ENCODE assay signal across 8 mouse cellular contexts in the genomic region with DNA sequence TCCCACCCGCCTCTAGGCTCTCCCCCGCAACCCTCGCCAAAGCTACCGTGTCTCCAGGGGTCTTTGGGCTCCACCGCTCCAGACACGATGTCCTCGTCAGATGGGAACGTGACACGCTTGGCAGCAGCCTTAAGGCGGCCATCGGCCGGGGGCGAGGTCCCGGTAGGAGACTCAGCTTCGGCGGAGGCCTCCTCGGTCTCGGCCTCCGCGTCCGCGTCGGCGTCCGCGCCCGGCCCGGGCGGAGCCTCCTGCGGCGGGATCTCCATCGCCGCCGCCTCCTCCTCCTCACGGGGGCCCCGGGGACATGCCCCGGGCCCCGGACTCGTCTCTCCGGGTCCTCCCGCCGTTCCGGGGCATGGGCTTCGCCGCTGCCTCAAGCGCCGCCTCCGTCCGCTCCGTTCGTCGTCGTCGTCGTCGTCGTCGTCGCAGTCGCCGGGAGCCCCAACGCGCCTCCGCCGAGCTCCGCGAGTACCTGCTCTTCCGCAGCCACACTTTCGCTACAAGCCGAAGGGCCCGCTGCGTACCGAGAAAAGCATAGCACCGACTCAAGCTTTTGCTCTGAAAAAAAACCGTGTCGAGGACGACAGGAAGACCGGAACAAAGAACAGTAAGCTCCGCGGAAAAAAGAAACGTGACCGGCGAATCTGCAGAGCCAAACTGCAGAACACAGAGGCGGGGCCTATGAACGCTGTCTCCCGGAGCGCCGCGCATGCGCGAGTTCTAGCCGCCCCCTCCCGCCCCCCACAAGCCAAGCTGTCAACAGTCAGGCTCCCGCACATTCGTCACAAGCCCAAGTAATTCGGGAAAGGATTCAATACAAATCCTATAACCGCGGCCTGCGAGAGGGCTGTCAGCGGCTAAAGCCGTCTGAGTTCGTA. TPM values are rescaled to one million over a fixed set of nuclear protein-coding genes. Genes with fewer than 3 reads are reported as not detected.
DNase-seq lines count a peak whose midpoint lies in the region; ATAC-seq and TF ChIP-seq lines count a peak whose summit lies in the region.

No protein-coding gene starts in this region.

- peak overlapping the region; percentile 96 for H3K4me2 ChIP-seq in hindbrain, embryonic 11.5 days (replicated peaks; ENCODE audit: low read depth, low read length)
- H3K4me2 ChIP-seq in lung, postnatal 0 days (replicated peaks; ENCODE audit: low read depth, low read length), result peak overlapping the region; percentile 94

- peak overlapping the region; percentile 81 for H3K9ac ChIP-seq in hindbrain, embryonic 11.5 days (ENCODE audit: low read depth, low read length)
- H3K9ac ChIP-seq in lung, postnatal 0 days (replicated peaks; ENCODE audit: low read depth), result peak overlapping the region; percentile 94

- H3K9me3 ChIP-seq in hindbrain, embryonic 11.5 days (ENCODE audit: control insufficient read depth, low read length), result no peaks in the 10 kb centered on the region
- H3K9me3 ChIP-seq in lung, postnatal 0 days (ENCODE audit: low read length), result no peaks in the 10 kb centered on the region

- H3K36me3 ChIP-seq in hindbrain, embryonic 11.5 days (ENCODE audit: control insufficient read depth, insufficient read depth, low read length), result peaks cover 8% of the 10 kb centered on the region
- peaks cover 8% of the 10 kb centered on the region for H3K36me3 ChIP-seq in lung, postnatal 0 days (ENCODE audit: insufficient read depth, low read length)

- peaks cover 10% of the 10 kb centered on the region for H3K4me1 ChIP-seq in hindbrain, embryonic 11.5 days (replicated peaks; ENCODE audit: control insufficient read depth, insufficient read depth, low read length)
- H3K4me1 ChIP-seq in lung, postnatal 0 days (ENCODE audit: insufficient read depth, low read depth, low read length), result peaks cover 11% of the 10 kb centered on the region

- peak; percentile 99 for DNase-seq in NIH3T3 (ENCODE audit: low read depth)
- peak; percentile 90 for DNase-seq in cerebellum, adult 9-11 months
- DNase-seq in frontal cortex, adult 2 months (ENCODE audit: extremely low spot score in 1 of 2, low spot score in 1 of 2), result peak; percentile 70 to 91
- DNase-seq in hindbrain, embryonic 11.5 days (ENCODE audit: low spot score), result peak; percentile 98
- peak; percentile 89 to 92 for DNase-seq in layer of hippocampus, postnatal 10 days (ENCODE audit: low spot score in 2 of 2)
- peak; percentile 97 for DNase-seq in lung, postnatal 0 days (ENCODE audit: low spot score)
- peak; percentile 81 for DNase-seq in ovary, postnatal 10 days (ENCODE audit: low spot score)
- peak; percentile 94 for DNase-seq in thymus, postnatal 0 days (ENCODE audit: low spot score)

- under 1% methylated on average over 102 of the region's 102 CpGs for WGBS in hindbrain, embryonic 11.5 days
- WGBS in lung, postnatal 0 days, result 2% methylated on average over 101 of the region's 102 CpGs

- peak overlapping the region; percentile 76 for H3K27ac ChIP-seq in hindbrain, embryonic 11.5 days (ENCODE audit: low read depth, low read length)
- H3K27ac ChIP-seq in lung, postnatal 0 days (ENCODE audit: low read length), result peak overlapping the region; percentile 83

- ATAC-seq in hindbrain, embryonic 11.5 days (ENCODE audit: low FRiP score), result peak; percentile 93
- ATAC-seq in lung, postnatal 0 days, result peak; percentile 87

- no peak for TF ChIP-seq CTCF in lung, postnatal 0 days (IDR thresholded peaks at IDR 0.05)

- H3K4me3 ChIP-seq in hindbrain, embryonic 11.5 days (ENCODE audit: low read depth, low read length), result peak overlapping the region; percentile 85
- peak overlapping the region; percentile 93 for H3K4me3 ChIP-seq in lung, postnatal 0 days (ENCODE audit: low read depth, low read length)

- 0 out of 2 replicates have a peak, but pooled peaks have one; percentile 11 for TF ChIP-seq EP300 in lung, postnatal 0 days (IDR thresholded peaks at IDR 0.05)

- no peaks in the 10 kb centered on the region for H3K27me3 ChIP-seq in hindbrain, embryonic 11.5 days (ENCODE audit: control insufficient read depth, insufficient read depth, low read length)
- no peaks in the 10 kb centered on the region for H3K27me3 ChIP-seq in lung, postnatal 0 days (replicated peaks; ENCODE audit: insufficient read depth, low read length)

RNA-seq across cellular contexts. Expression of a gene that starts 0.9 kb away (rescaled TPM):
- polyA plus RNA-seq in frontal cortex, adult 2 months (2012; rRNA removed), result 131 and 146 TPM in 2 replicates
- 4.2 and 5.8 TPM in 2 replicates for polyA plus RNA-seq in hindbrain, embryonic 11.5 days (2014; fragmentation: Nextera tagmentation; extraction: Ambion mirVana)
- total RNA-seq in layer of hippocampus, postnatal 10 days (2021), result 10 to 100 TPM; 82.0 to 83.6 TPM
- polyA plus RNA-seq in lung, postnatal 0 days (2015; fragmentation: Nextera tagmentation; extraction: Ambion mirVana), result 19.1 and 20.3 TPM in 2 replicates
- 11.7 and 15.6 TPM in 2 replicates for polyA plus RNA-seq in thymus, postnatal 0 days (2015; fragmentation: Nextera tagmentation; extraction: Ambion mirVana)

RNA-seq across cellular contexts. Expression of a gene that starts 15.1 kb away (rescaled TPM):
- 2.0 and 2.9 TPM in 2 replicates for polyA plus RNA-seq in frontal cortex, adult 2 months (2012; rRNA removed)
- 0.22 and 0.38 TPM in 2 replicates for polyA plus RNA-seq in hindbrain, embryonic 11.5 days (2014; fragmentation: Nextera tagmentation; extraction: Ambion mirVana)
- total RNA-seq in layer of hippocampus, postnatal 10 days (2021), result not detected
- 0.76 and 0.88 TPM in 2 replicates for polyA plus RNA-seq in lung, postnatal 0 days (2015; fragmentation: Nextera tagmentation; extraction: Ambion mirVana)
- polyA plus RNA-seq in thymus, postnatal 0 days (2015; fragmentation: Nextera tagmentation; extraction: Ambion mirVana), result 1.5 and 2.0 TPM in 2 replicates

RNA-seq across cellular contexts. Expression of a gene that starts 15.4 kb away (rescaled TPM):
- polyA plus RNA-seq in frontal cortex, adult 2 months (2012; rRNA removed), result 47.9 and 49.9 TPM in 2 replicates
- 161 and 173 TPM in 2 replicates for polyA plus RNA-seq in hindbrain, embryonic 11.5 days (2014; fragmentation: Nextera tagmentation; extraction: Ambion mirVana)
- 10 to 100 TPM; 41.3 to 42.5 TPM for total RNA-seq in layer of hippocampus, postnatal 10 days (2021)
- polyA plus RNA-seq in lung, postnatal 0 days (2015; fragmentation: Nextera tagmentation; extraction: Ambion mirVana), result 161 and 163 TPM in 2 replicates
- 133 and 134 TPM in 2 replicates for polyA plus RNA-seq in thymus, postnatal 0 days (2015; fragmentation: Nextera tagmentation; extraction: Ambion mirVana)

RNA-seq across cellular contexts. Expression of a gene that starts 42.3 kb away (rescaled TPM):
- 152 and 164 TPM in 2 replicates for polyA plus RNA-seq in frontal cortex, adult 2 months (2012; rRNA removed)
- polyA plus RNA-seq in hindbrain, embryonic 11.5 days (2014; fragmentation: Nextera tagmentation; extraction: Ambion mirVana), result 49.8 and 50.5 TPM in 2 replicates
- total RNA-seq in layer of hippocampus, postnatal 10 days (2021), result 10 to 100 TPM; 86.8 to 98.8 TPM
- 22.6 and 23.8 TPM in 2 replicates for polyA plus RNA-seq in lung, postnatal 0 days (2015; fragmentation: Nextera tagmentation; extraction: Ambion mirVana)
- 35.2 and 41.3 TPM in 2 replicates for polyA plus RNA-seq in thymus, postnatal 0 days (2015; fragmentation: Nextera tagmentation; extraction: Ambion mirVana)

RNA-seq across cellular contexts. Expression of a gene that starts 44.4 kb away (rescaled TPM):
- polyA plus RNA-seq in frontal cortex, adult 2 months (2012; rRNA removed), result 1.0 and 1.4 TPM in 2 replicates
- polyA plus RNA-seq in hindbrain, embryonic 11.5 days (2014; fragmentation: Nextera tagmentation; extraction: Ambion mirVana), result 0.10 and 0.17 TPM in 2 replicates
- total RNA-seq in layer of hippocampus, postnatal 10 days (2021), result 1 to 10 TPM in 1 of 2 experiments, under 1 TPM in 1; 0.94 to 1.0 TPM
- 0.05 and 0.15 TPM in 2 replicates for polyA plus RNA-seq in lung, postnatal 0 days (2015; fragmentation: Nextera tagmentation; extraction: Ambion mirVana)
- 0.24 and 0.42 TPM in 2 replicates for polyA plus RNA-seq in thymus, postnatal 0 days (2015; fragmentation: Nextera tagmentation; extraction: Ambion mirVana)

Comparison
In these comparisons a context has a peak if more than half of its experiments do, and no peak if none do; other contexts are left out.
1. Peak in every context shown above with its lines: DNase-seq, ATAC-seq, H3K4me3 ChIP-seq and H3K27ac ChIP-seq.